Mouse (Mus musculus) lung, adult 18-20 months (tissue): ENCODE results near the gene March6.

Experiments
- DNase-seq, 2 experiments: peaks; one replicate each; pipeline ENCODE4 v3.0.0; 2022; ENCODE audit warnings: mixed read lengths in 2 of 2

March6 gene

GRCm38 (mm10) chr15:31453098-31453916 is 77.5 kb downstream of the March6 start, which contains the start of gene Ropn1l:
Ropn1l (minus strand) TSS chr15:31453737.
- peak; percentile 95 to 96 for DNase-seq

- peak in 1 of 2 experiments; percentile 41 for DNase-seq
These were observed 78.3 kb downstream of the March6 start for GRCm38 (mm10) chr15:31452336-31453097.

- no peak for DNase-seq
These were observed 81.1 kb downstream of the March6 start for GRCm38 (mm10) chr15:31449772-31450171.

- DNase-seq = peak in 1 of 2 experiments; percentile 57
These were observed 83.7 kb downstream of the March6 start for GRCm38 (mm10) chr15:31447121-31447520.

GRCm38 (mm10) chr15:31442698-31443097 is 88.2 kb downstream of the March6 start:
- DNase-seq = no peak

- no peak for DNase-seq
These were observed 88.9 kb downstream of the March6 start for GRCm38 (mm10) chr15:31441996-31442395.

- no peak for DNase-seq
These were observed 94.0 kb downstream of the March6 start for GRCm38 (mm10) chr15:31436811-31437210.

- DNase-seq = no peak
These were observed 94.8 kb downstream of the March6 start for GRCm38 (mm10) chr15:31436083-31436482.

- no peak for DNase-seq
These were observed 97.1 kb downstream of the March6 start for GRCm38 (mm10) chr15:31433768-31434167.

- no peak for DNase-seq
These were observed 99.0 kb downstream of the March6 start for GRCm38 (mm10) chr15:31431847-31432246.

GRCm38 (mm10) chr15:31430014-31430413 is 100.8 kb downstream of the March6 start:
- no peak for DNase-seq

- no peak for DNase-seq
These were observed 101.4 kb downstream of the March6 start for GRCm38 (mm10) chr15:31429429-31429828.

- DNase-seq = peak; percentile 23 to 42
These were observed 102.3 kb downstream of the March6 start for GRCm38 (mm10) chr15:31428571-31428970.

GRCm38 (mm10) chr15:31427390-31427789 is 103.5 kb downstream of the March6 start:
- DNase-seq = no peak

GRCm38 (mm10) chr15:31426066-31426706 is 104.7 kb downstream of the March6 start:
- DNase-seq = no peak

- DNase-seq = peak in 1 of 2 experiments; percentile 45
These were observed 108.0 kb downstream of the March6 start for GRCm38 (mm10) chr15:31422649-31423369.

GRCm38 (mm10) chr15:31419037-31419436 is 111.8 kb downstream of the March6 start:
- peak; percentile 41 to 49 for DNase-seq

GRCm38 (mm10) chr15:31418686-31419024 is 112.2 kb downstream of the March6 start:
- DNase-seq = no peak

GRCm38 (mm10) chr15:31417796-31418685 is 112.8 kb downstream of the March6 start:
- DNase-seq = peak; percentile 82 to 87

- DNase-seq = no peak
These were observed 113.5 kb downstream of the March6 start for GRCm38 (mm10) chr15:31417409-31417795.

GRCm38 (mm10) chr15:31415181-31415580 is 115.7 kb downstream of the March6 start:
- DNase-seq = peak; percentile 55 to 70
